Mouse (Mus musculus) right cerebral cortex, postnatal 4 days (tissue): ENCODE results near the gene Chchd2.

Source experiments
- DNase-seq: peaks from one replicate; pipeline ENCODE4 v3.0.0-alpha.2; 2022

The Chchd2 gene

GRCm38 (mm10) chr5:129877731-129878455 is 9.4 kb downstream of the Chchd2 start:
- no peak for DNase-seq

GRCm38 (mm10) chr5:129875098-129875497 is 12.2 kb downstream of the Chchd2 start:
- DNase-seq: no peak

- no peak for DNase-seq
These were observed 13.3 kb downstream of the Chchd2 start for GRCm38 (mm10) chr5:129873942-129874341.

GRCm38 (mm10) chr5:129871238-129871637 is 16.0 kb downstream of the Chchd2 start:
- DNase-seq: no peak

GRCm38 (mm10) chr5:129869238-129869995 is 17.9 kb downstream of the Chchd2 start:
- no peak for DNase-seq

- no peak for DNase-seq
These were observed 21.4 kb downstream of the Chchd2 start for GRCm38 (mm10) chr5:129865841-129866240.

- DNase-seq: peak; percentile 67
These were observed 22.8 kb downstream of the Chchd2 start for GRCm38 (mm10) chr5:129864467-129864866.

GRCm38 (mm10) chr5:129862325-129862724 is 24.9 kb downstream of the Chchd2 start:
- DNase-seq: no peak

- no peak for DNase-seq
These were observed 30.9 kb downstream of the Chchd2 start for GRCm38 (mm10) chr5:129856414-129856813.

- DNase-seq: no peak
These were observed 32.1 kb downstream of the Chchd2 start for GRCm38 (mm10) chr5:129855163-129855562.

- no peak for DNase-seq
These were observed 39.8 kb downstream of the Chchd2 start for GRCm38 (mm10) chr5:129847558-129847820.

GRCm38 (mm10) chr5:129846752-129847557 is 40.3 kb downstream of the Chchd2 start, which contains the start of gene Sumf2:
Gene Sumf2, plus strand, starts transcription at chr5:129846986.
- peak; percentile 93 for DNase-seq

- DNase-seq: no peak
These were observed 42.4 kb downstream of the Chchd2 start for GRCm38 (mm10) chr5:129844848-129845247.
